ENCODE assay signal across 22 mouse cellular contexts in genomic region chr3:109854449-109855155, GRCm38 (mm10).
A peak's percentile ranks its signal among the peaks of the same experiment; 100 is the strongest.
DNase-seq lines count a peak whose midpoint lies in the region; ATAC-seq and TF ChIP-seq lines count a peak whose summit lies in the region.
"Had no signal": no experiment of that assay in that cellular context is flagged by ENCODE, and none has a peak within 500 bp of the region (broad histone marks: within the 10 kb centered on the region; RNA-seq: fewer than 3 reads in every experiment).

No protein-coding gene starts in this region.

- H3K4me2 ChIP-seq in lung, postnatal 0 days (replicated peaks; ENCODE audit: low read depth, low read length) = no peak overlapping the region
- H3K4me2 ChIP-seq: embryonic facial prominence, embryonic 13.5 days; heart, embryonic 13.5 days; midbrain, embryonic 13.5 days; neural tube, embryonic 15.5 days had no signal

- H3K27ac ChIP-seq in lung, postnatal 0 days (ENCODE audit: low read length) = no peak overlapping the region
- H3K27ac ChIP-seq in kidney, adult 2 months (ENCODE audit: insufficient read depth, low read depth, low read length) = no peak overlapping the region
- H3K27ac ChIP-seq: embryonic facial prominence, embryonic 13.5 days; heart, embryonic 13.5 days; hindbrain, postnatal 0 days; liver, embryonic 14.5 days; midbrain, embryonic 13.5 days; neural tube, embryonic 15.5 days; stomach, postnatal 0 days had no signal

- no peak overlapping the region for H3K9ac ChIP-seq in lung, postnatal 0 days (replicated peaks; ENCODE audit: low read depth)
- H3K9ac ChIP-seq: embryonic facial prominence, embryonic 13.5 days; heart, embryonic 13.5 days; liver, embryonic 14.5 days; midbrain, embryonic 13.5 days; neural tube, embryonic 15.5 days had no signal

- WGBS in lung, postnatal 0 days = 76% methylated on average over 9 of the region's 9 CpGs
- 87% methylated on average over 9 of the region's 9 CpGs for WGBS in kidney, adult 2 months

- TF ChIP-seq CTCF in lung, postnatal 0 days (IDR thresholded peaks at IDR 0.05) = no peak
- TF ChIP-seq CTCF in kidney, adult 2 months (conservative IDR thresholded peaks at IDR 0.05; ENCODE audit: insufficient read depth, insufficient read length, low read depth, low read length) = no peak

- no peaks in the 10 kb centered on the region for H3K36me3 ChIP-seq in lung, postnatal 0 days (ENCODE audit: insufficient read depth, low read length)
- H3K36me3 ChIP-seq in kidney, adult 2 months (ENCODE audit: control insufficient read depth, insufficient read depth, low read length) = no peaks in the 10 kb centered on the region
- H3K36me3 ChIP-seq: embryonic facial prominence, embryonic 13.5 days; heart, embryonic 13.5 days; midbrain, embryonic 13.5 days; neural tube, embryonic 15.5 days had no signal

- intact Hi-C loops in left cerebral cortex, postnatal 25 days (cut with DNase I) = loop anchor here (2.0 kb wide), 1 partner anchor 72 kb away; no protein-coding TSS in a partner anchor

- no peak for TF ChIP-seq POLR2A in kidney, adult 2 months (IDR thresholded peaks at IDR 0.05; ENCODE audit: low read depth, low read length)

- TF ChIP-seq EP300 in lung, postnatal 0 days (IDR thresholded peaks at IDR 0.05) = no peak

- no peaks in the 10 kb centered on the region for H3K9me3 ChIP-seq in lung, postnatal 0 days (ENCODE audit: low read length)
- H3K9me3 ChIP-seq: embryonic facial prominence, embryonic 13.5 days; heart, embryonic 13.5 days; midbrain, embryonic 13.5 days; neural tube, embryonic 15.5 days had no signal

- no peak overlapping the region for H3K4me3 ChIP-seq in lung, postnatal 0 days (ENCODE audit: low read depth, low read length)
- H3K4me3 ChIP-seq in kidney, adult 2 months (ENCODE audit: insufficient read depth, low read depth, low read length) = no peak overlapping the region
- H3K4me3 ChIP-seq: embryonic facial prominence, embryonic 13.5 days; heart, embryonic 13.5 days; midbrain, embryonic 13.5 days; myocyte; neural tube, embryonic 15.5 days had no signal

- H3K27me3 ChIP-seq in lung, postnatal 0 days (replicated peaks; ENCODE audit: insufficient read depth, low read length) = no peaks in the 10 kb centered on the region
- no peaks in the 10 kb centered on the region for H3K27me3 ChIP-seq in kidney, adult 2 months (replicated peaks; ENCODE audit: control insufficient read depth, insufficient read depth, low read length)
- H3K27me3 ChIP-seq: embryonic facial prominence, embryonic 13.5 days; heart, embryonic 13.5 days; midbrain, embryonic 13.5 days; neural tube, embryonic 15.5 days had no signal

- peak; percentile 27 for DNase-seq in layer of hippocampus, adult 11-12 months (ENCODE audit: low spot score)
- DNase-seq in layer of hippocampus, adult 9-10 months (ENCODE audit: low spot score) = no peak
- peak; percentile 42 for DNase-seq in Muller cell, postnatal 12 days (ENCODE audit: inconsistent ontology term)
- peak; percentile 40 to 52 for DNase-seq in frontal cortex, postnatal 36 days (ENCODE audit: low spot score in 2 of 2)
- DNase-seq in left cerebral cortex, postnatal 25 days (ENCODE audit: low spot score in 2 of 2) = peak; percentile 26 to 87
- no peak for DNase-seq in lung, postnatal 0 days (ENCODE audit: low spot score)
- DNase-seq in kidney, adult 2 months = no peak
- DNase-seq: adrenal gland, postnatal 25 days; cerebellum, adult 2 months; heart, postnatal 36 days; kidney, adult 11 months; kidney, postnatal 10 days; thymus, postnatal 25 days had no signal

- no peaks in the 10 kb centered on the region for H3K4me1 ChIP-seq in lung, postnatal 0 days (ENCODE audit: insufficient read depth, low read depth, low read length)
- no peaks in the 10 kb centered on the region for H3K4me1 ChIP-seq in kidney, adult 2 months (ENCODE audit: control insufficient read depth, insufficient read depth, low read length)
- H3K4me1 ChIP-seq: embryonic facial prominence, embryonic 13.5 days; heart, embryonic 13.5 days; midbrain, embryonic 13.5 days; neural tube, embryonic 15.5 days had no signal

- ATAC-seq in lung, postnatal 0 days = no peak
- ATAC-seq: activated CD4-positive, CD25-positive, alpha-beta regulatory T cell, adult 4 months; hindbrain, postnatal 0 days; midbrain, embryonic 13.5 days had no signal

Comparison
In these comparisons a context has a peak if more than half of its experiments do, and no peak if none do; other contexts are left out.
1. DNase-seq: peak in layer of hippocampus, adult 11-12 months (single experiment), Muller cell, postnatal 12 days (single experiment), frontal cortex, postnatal 36 days (2 of 2) and left cerebral cortex, postnatal 25 days (2 of 2); none in layer of hippocampus, adult 9-10 months (single experiment), lung, postnatal 0 days (single experiment) and kidney, adult 2 months (single experiment).